Mouse (Mus musculus) embryonic facial prominence, embryonic 14.5 days (tissue): ENCODE results near the gene Slc25a29. TPM values are rescaled to one million over a fixed set of nuclear protein-coding genes. Genes with fewer than 3 reads are reported as not detected.
A peak's percentile ranks its signal among the peaks of the same experiment; 100 is the strongest.

Experiments
- ATAC-seq: fragments of 200-750 bp; cut with Nextera tagmentation; 2 replicates; pipeline ENCODE4 v1.8.0; 2017; ENCODE audit warnings: low read depth, moderate number of reproducible peaks, moderate TSS enrichment
- DNase-seq: peaks from one replicate; pipeline ENCODE4 v3.0.0-alpha.2; 2015; ENCODE audit warnings: low spot score
- H3K27ac ChIP-seq: fragments of 300-500 bp; sonication (generic); replicated peaks from 2 replicates; pipeline ENCODE4 v1.5.1; 2014; ENCODE audit warnings: low read depth, mild to moderate bottlenecking, low read length, moderate library complexity
- H3K27me3 ChIP-seq: fragments of 300-500 bp; sonication (generic); replicated peaks from 2 replicates; pipeline ENCODE4 v1.6.1; 2014; ENCODE audit warnings: low read length; ENCODE audit not compliant: control insufficient read depth, insufficient read depth
- H3K36me3 ChIP-seq: fragments of 300-500 bp; sonication (generic); 2 replicates; pipeline ENCODE4 v1.6.1; 2014; ENCODE audit warnings: low read length, mixed read lengths; ENCODE audit not compliant: control insufficient read depth, insufficient read depth
- H3K4me1 ChIP-seq: fragments of 300-500 bp; sonication (generic); 2 replicates; pipeline ENCODE4 v1.6.1; 2014; ENCODE audit warnings: antibody characterized with exemption, low read length; ENCODE audit not compliant: control insufficient read depth, insufficient read depth
- H3K4me2 ChIP-seq: fragments of 300-500 bp; sonication (generic); 2 replicates; pipeline ENCODE4 v1.6.1; 2014; ENCODE audit warnings: low read depth, mild to moderate bottlenecking, low read length, moderate library complexity, mixed read lengths
- H3K4me3 ChIP-seq: fragments of 300-500 bp; sonication (generic); 2 replicates; pipeline ENCODE4 v1.5.1; 2014; ENCODE audit warnings: low read depth, mild to moderate bottlenecking, low read length
- H3K9ac ChIP-seq: fragments of 300-500 bp; sonication (generic); 2 replicates; pipeline ENCODE4 v1.6.1; 2014; ENCODE audit warnings: low read depth, mild to moderate bottlenecking, low read length, moderate library complexity, mixed read lengths
- H3K9me3 ChIP-seq: fragments of 300-500 bp; sonication (generic); 2 replicates; pipeline ENCODE4 v1.6.1; 2016; ENCODE audit warnings: low read length; ENCODE audit not compliant: control insufficient read depth
- WGBS: fragments of 180-500 bp; shearing (Covaris S2); extraction: QIAGEN DNeasy Blood & Tissue Kit; methylation state at CpG from one replicate; pipeline ENCODE4 v1.1.7; 2014; 5-methylcytosine and 5-hydroxymethylcytosine counted together
- polyA plus RNA-seq: library from polyadenylated mRNA; unstranded; fragments of >200 nt; fragmentation: Nextera tagmentation; extraction: Ambion mirVana; gene quantifications from 2 replicates; pipeline ENCODE4 v1.2.1, GENCODE M21; 2014

Slc25a29 gene
- polyA plus RNA-seq = 8.4 and 9.7 TPM in 2 replicates

DNA sequence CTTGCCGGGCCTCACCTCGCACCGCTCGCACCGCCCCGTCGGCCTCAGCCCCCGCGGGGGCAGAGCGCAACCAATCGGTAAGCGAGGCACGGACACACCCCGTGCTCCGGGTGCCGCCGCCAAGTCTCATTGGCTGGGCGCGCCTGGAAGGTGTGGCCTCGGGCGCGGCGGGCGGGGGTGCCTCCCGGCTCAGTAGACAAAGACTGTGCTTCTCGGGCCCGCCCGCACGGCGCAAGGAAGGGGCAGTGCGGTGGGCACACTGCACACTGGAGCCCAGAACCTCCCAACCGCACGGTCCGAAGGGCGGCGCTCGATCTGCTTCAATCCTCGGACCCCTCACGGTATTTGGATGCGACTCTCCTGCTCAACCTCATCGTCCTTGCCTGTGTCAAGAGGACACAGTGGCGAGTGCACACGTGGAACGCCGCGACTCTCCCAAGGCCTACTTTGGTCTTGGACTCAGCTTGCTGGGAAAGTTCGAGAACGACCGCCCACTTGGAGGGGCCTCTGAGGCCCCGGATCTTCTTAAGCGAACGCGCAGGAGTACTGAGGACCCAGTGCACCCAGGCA, at the start of gene Slc25a29, which contains the start of gene Slc25a47:
Gene Slc25a29, minus strand, starts transcription at position 44 of the 570 bp plus-strand sequence.
Gene Slc25a47, plus strand, starts transcription at position 207 of the 570 bp plus-strand sequence.
- peak; percentile 98 for DNase-seq
- H3K4me1 ChIP-seq = peaks cover 19% of the 10 kb centered on the region
- peaks cover 17% of the 10 kb centered on the region for H3K36me3 ChIP-seq
- peak within 1 kb of the TSS; percentile 82 for H3K9ac ChIP-seq
- H3K4me2 ChIP-seq = peak within 1 kb of the TSS; percentile 82
- no peaks in the 10 kb centered on the region for H3K9me3 ChIP-seq
- no peaks in the 10 kb centered on the region for H3K27me3 ChIP-seq
- peak within 1 kb of the TSS; percentile 93 for H3K27ac ChIP-seq
- WGBS = under 1% methylated on average over 39 of the region's 53 CpGs
- ATAC-seq = peak; percentile 99
- peak within 1 kb of the TSS; percentile 79 for H3K4me3 ChIP-seq

DNA sequence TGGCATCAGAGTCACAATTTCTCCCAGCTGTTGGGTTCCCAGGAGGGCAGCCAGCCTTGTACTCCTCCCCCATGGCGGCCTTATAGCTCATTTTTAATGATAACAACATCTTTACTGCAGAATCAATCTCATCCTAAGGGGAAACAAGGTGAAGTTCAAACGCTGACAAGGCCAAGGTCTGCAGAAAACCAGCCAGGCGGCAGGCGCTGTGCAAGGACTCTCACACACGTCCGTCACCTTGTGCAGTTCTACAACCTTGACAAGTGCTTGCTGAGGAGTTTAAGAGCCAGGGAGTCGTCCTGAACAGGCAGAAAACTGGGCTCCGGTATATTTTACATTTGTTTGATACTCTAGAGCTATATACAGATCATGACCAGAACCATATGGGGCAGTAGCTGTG, 47.1 kb upstream of the Slc25a29 start:
- no peak for ATAC-seq
- H3K9ac ChIP-seq = no peak overlapping the region
- no peaks in the 10 kb centered on the region for H3K27me3 ChIP-seq
- no peaks in the 10 kb centered on the region for H3K9me3 ChIP-seq
- H3K4me2 ChIP-seq = no peak overlapping the region
- no peak for DNase-seq
- no peak overlapping the region for H3K27ac ChIP-seq
- H3K36me3 ChIP-seq = peaks cover 85% of the 10 kb centered on the region
- WGBS = 88% methylated on average over 8 of the region's 8 CpGs
- H3K4me3 ChIP-seq = no peak overlapping the region
- no peaks in the 10 kb centered on the region for H3K4me1 ChIP-seq

DNA sequence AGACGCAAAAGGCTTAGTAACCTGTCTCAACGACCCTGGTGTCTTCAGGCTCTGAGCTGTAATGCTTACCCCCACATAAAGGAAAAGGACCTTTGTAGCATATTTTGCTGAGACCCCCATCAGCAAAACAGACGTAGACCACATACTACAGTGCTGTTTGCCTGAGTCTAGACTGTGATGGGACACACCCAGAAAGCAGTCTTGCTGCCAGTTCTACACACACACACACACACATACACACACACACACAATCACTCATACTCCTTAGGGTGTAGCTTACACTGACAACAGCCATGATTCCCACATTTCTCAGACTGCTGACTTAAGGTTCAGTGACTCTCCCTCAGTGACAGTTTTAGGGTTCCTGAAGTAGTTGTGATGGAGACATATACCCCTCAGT, 45.5 kb upstream of the Slc25a29 start:
- ATAC-seq = no peak
- H3K27ac ChIP-seq = no peak overlapping the region
- H3K4me3 ChIP-seq = no peak overlapping the region
- no peak overlapping the region for H3K9ac ChIP-seq
- no peaks in the 10 kb centered on the region for H3K9me3 ChIP-seq
- no peaks in the 10 kb centered on the region for H3K4me1 ChIP-seq
- no peaks in the 10 kb centered on the region for H3K27me3 ChIP-seq
- H3K4me2 ChIP-seq = no peak overlapping the region
- DNase-seq = no peak
- 78% methylated on average over 3 of the region's 3 CpGs for WGBS
- H3K36me3 ChIP-seq = peaks cover 77% of the 10 kb centered on the region

DNA sequence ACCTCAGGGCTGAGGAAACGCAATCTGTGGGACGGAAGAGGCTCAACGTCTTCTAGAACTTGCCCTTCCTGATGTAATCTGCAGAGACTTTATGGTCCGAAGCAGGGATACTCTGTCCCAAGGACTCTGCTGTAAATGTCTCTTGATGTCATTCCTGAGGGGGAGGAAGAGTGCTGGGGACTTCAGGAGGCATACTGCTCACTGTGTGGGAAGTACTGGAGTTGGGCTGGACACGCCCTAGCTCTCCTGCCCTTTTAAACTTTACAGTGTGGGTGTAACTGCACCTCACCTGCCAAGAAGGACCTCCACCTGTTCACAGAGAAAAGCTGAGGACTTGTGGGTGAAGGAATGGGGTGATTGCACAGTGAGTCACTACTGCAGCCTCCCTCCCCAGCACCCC, 44.9 kb upstream of the Slc25a29 start:
- Histone ChIP-seq H3K27ac (no peak overlapping the region), H3K9ac (no peak overlapping the region), H3K9me3 (no peaks in the 10 kb centered on the region), H3K4me1 (no peaks in the 10 kb centered on the region), H3K4me2 (no peak overlapping the region), H3K4me3 (no peak overlapping the region), H3K36me3 (peaks cover 76% of the 10 kb centered on the region), H3K27me3 (no peaks in the 10 kb centered on the region)
- no peak for DNase-seq
- 94% methylated on average over 5 of the region's 5 CpGs for WGBS
- ATAC-seq = no peak

DNA sequence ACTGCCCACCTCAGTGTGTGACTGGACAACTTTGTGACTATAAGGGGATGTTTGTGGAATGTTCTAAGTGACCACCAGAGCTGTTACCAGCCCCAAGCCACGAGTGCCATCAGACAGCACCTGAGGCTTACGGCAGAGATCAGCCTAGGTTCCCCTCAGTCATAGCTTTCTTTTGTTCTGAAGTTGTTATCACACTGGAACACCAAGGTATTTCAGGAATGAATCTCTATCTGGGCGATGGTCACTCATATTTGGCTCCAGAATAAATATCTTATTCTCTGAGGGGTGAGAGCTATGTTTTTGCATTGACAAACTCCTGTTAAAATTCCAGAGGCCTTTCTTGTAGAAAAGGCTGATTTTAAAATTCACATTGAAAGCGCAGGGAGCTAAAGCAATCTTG, 43.5 kb upstream of the Slc25a29 start:
- Histone ChIP-seq H3K9me3 (no peaks in the 10 kb centered on the region), H3K27ac (no peak overlapping the region), H3K4me3 (no peak overlapping the region), H3K36me3 (peaks cover 79% of the 10 kb centered on the region), H3K4me1 (no peaks in the 10 kb centered on the region), H3K27me3 (no peaks in the 10 kb centered on the region), H3K9ac (no peak overlapping the region), H3K4me2 (no peak overlapping the region)
- DNase-seq = no peak
- 91% methylated on average over 4 of the region's 4 CpGs for WGBS
- ATAC-seq = no peak

DNA sequence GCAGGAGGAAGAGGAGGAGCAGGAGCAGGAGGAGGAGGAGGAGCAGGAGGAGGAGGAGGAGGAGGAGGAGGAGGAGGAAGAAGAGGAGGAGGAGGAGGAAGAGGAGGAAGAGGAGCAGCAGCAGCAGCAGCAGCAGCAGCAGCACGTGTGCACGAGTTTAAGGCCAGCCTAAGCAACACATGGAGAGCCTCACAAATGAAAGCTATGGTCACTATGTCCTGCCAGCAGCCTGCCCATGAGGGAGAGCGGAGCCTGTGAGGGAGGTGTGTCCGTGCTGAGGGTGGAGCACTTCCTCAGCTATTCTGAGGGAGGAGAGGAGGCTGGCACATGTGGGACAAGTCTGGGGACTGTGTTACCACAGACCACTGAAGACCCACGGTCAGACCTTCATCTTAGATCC, 37.4 kb upstream of the Slc25a29 start:
- no peak overlapping the region for H3K27ac ChIP-seq
- H3K4me2 ChIP-seq = no peak overlapping the region
- H3K27me3 ChIP-seq = no peaks in the 10 kb centered on the region
- no peak for ATAC-seq
- no peaks in the 10 kb centered on the region for H3K9me3 ChIP-seq
- whole genome bisulfite sequencing = 85% methylated on average over 5 of the region's 5 CpGs
- H3K4me1 ChIP-seq = no peaks in the 10 kb centered on the region
- no peak overlapping the region for H3K9ac ChIP-seq
- no peak overlapping the region for H3K4me3 ChIP-seq
- no peak for DNase-seq
- H3K36me3 ChIP-seq = peaks cover 67% of the 10 kb centered on the region

DNA sequence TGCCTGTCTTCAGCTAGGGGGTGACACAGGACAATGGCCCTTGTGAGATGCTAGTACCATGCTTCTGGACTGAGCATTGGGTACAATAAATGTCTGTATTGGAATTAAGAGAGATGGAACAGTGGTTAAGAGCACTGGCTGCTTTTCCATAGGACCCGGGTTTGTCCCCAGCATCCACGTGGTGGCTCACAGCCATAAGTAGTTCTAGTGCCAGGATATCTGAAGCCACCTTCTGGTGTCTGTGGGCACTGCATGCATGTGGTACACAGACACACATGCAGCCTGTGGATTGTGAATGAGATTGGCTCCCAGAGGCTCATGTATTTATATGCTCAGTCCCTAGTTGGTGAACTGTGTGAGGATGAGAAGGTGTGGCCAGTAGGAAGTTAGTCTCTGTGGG, 33.9 kb upstream of the Slc25a29 start:
- Histone ChIP-seq H3K4me2 (no peak overlapping the region), H3K36me3 (peaks cover 70% of the 10 kb centered on the region), H3K27me3 (no peaks in the 10 kb centered on the region), H3K4me1 (no peaks in the 10 kb centered on the region), H3K9ac (no peak overlapping the region), H3K27ac (no peak overlapping the region), H3K9me3 (no peaks in the 10 kb centered on the region), H3K4me3 (no peak overlapping the region)
- DNase-seq (no peak), ATAC-seq (no peak)
- 78% methylated on average over 2 of the region's 2 CpGs for WGBS

DNA sequence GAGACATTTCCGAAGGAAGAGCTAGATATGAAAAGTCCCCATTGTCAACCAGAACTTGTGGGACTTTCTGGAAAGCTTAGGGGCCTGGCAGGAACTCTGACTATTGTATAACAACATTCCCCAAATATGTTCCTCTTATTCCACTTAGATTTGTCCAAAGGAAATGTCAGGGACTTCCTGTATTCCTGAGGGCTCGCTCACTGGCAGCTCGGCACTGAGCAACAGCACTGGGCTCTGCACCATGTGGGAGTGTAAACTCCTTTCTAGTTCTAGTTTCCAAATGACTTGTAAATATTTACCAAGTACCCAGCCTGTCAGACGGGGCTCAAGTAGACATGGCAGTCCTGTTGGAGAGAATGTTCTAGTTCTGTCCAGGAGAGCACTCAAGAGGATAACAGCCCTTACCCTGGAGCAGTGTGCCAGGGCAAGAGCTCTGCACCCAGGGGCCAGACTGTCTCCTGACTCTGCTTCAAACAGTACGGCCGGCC, 29.4 kb upstream of the Slc25a29 start:
- Histone ChIP-seq H3K9ac (no peak overlapping the region), H3K27me3 (no peaks in the 10 kb centered on the region), H3K27ac (no peak overlapping the region), H3K4me2 (no peak overlapping the region), H3K4me3 (no peak overlapping the region), H3K9me3 (no peaks in the 10 kb centered on the region), H3K4me1 (no peaks in the 10 kb centered on the region), H3K36me3 (peaks cover 87% of the 10 kb centered on the region)
- 87% methylated on average over 6 of the region's 6 CpGs for WGBS
- DNase-seq (no peak), ATAC-seq (no peak)

DNA sequence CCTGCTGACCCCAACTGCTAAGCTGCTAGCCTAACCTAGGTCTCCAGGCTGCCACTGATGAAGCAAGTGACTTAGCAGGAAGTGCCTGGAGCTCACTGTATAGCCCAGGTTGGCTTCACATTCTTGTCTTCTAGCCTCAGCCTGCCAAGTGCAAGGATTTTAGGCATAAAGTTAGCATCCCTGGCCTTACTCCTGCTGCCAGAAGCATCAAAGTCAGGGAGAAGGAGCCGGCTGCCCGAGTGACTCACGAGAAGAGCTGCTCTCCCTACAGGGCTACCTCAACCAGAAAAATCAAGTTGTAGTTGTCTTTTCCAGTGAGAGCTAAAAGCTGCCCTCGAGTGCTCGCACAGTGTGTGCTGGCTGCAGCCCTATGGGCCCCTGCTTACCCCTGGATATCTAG, 22.8 kb upstream of the Slc25a29 start:
- H3K9ac ChIP-seq = no peak overlapping the region
- no peaks in the 10 kb centered on the region for H3K4me1 ChIP-seq
- no peak overlapping the region for H3K27ac ChIP-seq
- peaks cover 33% of the 10 kb centered on the region for H3K36me3 ChIP-seq
- ATAC-seq (no peak), DNase-seq (no peak)
- H3K4me2 ChIP-seq = no peak overlapping the region
- no peaks in the 10 kb centered on the region for H3K27me3 ChIP-seq
- 89% methylated on average over 5 of the region's 5 CpGs for WGBS
- H3K4me3 ChIP-seq = no peak overlapping the region
- no peaks in the 10 kb centered on the region for H3K9me3 ChIP-seq
